Comparison of ENCODE assay signal across 24 mouse cellular contexts in the genomic region with DNA sequence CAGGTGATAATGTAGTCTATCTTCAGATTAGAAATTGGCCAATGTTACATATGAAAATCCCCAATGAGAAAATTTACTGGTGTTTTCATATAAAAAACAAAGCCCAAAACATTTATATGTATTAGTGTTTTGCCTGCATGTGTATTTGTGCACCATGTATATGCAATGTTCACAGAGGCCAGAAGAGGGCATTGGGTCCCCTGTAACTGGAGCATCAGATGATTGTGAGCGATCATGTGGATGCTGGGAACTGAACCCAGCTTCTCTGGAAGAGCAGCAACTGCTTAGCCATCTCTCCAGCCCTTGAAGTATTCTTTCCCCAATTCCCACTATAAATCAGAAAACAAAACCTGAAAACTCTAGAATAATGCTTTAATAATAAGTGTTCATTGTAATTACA.
DNase-seq lines count a peak whose midpoint lies in the region; ATAC-seq and TF ChIP-seq lines count a peak whose summit lies in the region.
"Had no signal": no experiment of that assay in that cellular context is flagged by ENCODE, and none has a peak within 500 bp of the region (broad histone marks: within the 10 kb centered on the region; RNA-seq: fewer than 3 reads in every experiment).

No protein-coding gene starts in this region.

- H3K4me1 ChIP-seq in cerebellum, adult 2 months (ENCODE audit: control insufficient read depth, insufficient read depth, low read length) = no peaks in the 10 kb centered on the region
- H3K4me1 ChIP-seq in kidney, adult 2 months (ENCODE audit: control insufficient read depth, insufficient read depth, low read length) = no peaks in the 10 kb centered on the region
- H3K4me1 ChIP-seq in midbrain, postnatal 0 days (ENCODE audit: insufficient read depth, low read length) = no peaks in the 10 kb centered on the region
- H3K4me1 ChIP-seq in midbrain, embryonic 11.5 days (ENCODE audit: control insufficient read depth, insufficient read depth, low read length) = no peaks in the 10 kb centered on the region
- H3K4me1 ChIP-seq: hindbrain, embryonic 12.5 days; liver, embryonic 13.5 days; lung, embryonic 15.5 days; midbrain, embryonic 10.5 days; neural tube, embryonic 15.5 days had no signal

- no peaks in the 10 kb centered on the region for H3K27me3 ChIP-seq in cerebellum, adult 2 months (ENCODE audit: control insufficient read depth, insufficient read depth, low read length)
- no peaks in the 10 kb centered on the region for H3K27me3 ChIP-seq in kidney, adult 2 months (replicated peaks; ENCODE audit: control insufficient read depth, insufficient read depth, low read length)
- no peaks in the 10 kb centered on the region for H3K27me3 ChIP-seq in midbrain, postnatal 0 days (ENCODE audit: insufficient read depth, low read length)
- no peaks in the 10 kb centered on the region for H3K27me3 ChIP-seq in midbrain, embryonic 11.5 days (ENCODE audit: control insufficient read depth, insufficient read depth, low read length)
- H3K27me3 ChIP-seq: hindbrain, embryonic 12.5 days; limb, embryonic 13.5 days; liver, embryonic 13.5 days; lung, embryonic 15.5 days; neural tube, embryonic 15.5 days had no signal

- no peak for DNase-seq in cerebellum, adult 2 months
- DNase-seq in cerebellum, postnatal 10 days = no peak
- no peak for DNase-seq in kidney, adult 2 months
- DNase-seq in kidney, adult 8-10 months = no peak
- DNase-seq in midbrain, postnatal 0 days (ENCODE audit: low spot score) = no peak
- DNase-seq in midbrain, embryonic 11.5 days (ENCODE audit: low spot score, missing footprints) = no peak
- no peak for DNase-seq in layer of hippocampus, postnatal 36 days
- DNase-seq in thymus, adult 18-20 months = no peak
- DNase-seq: adrenal gland, postnatal 25 days; cerebellum, adult 9-10 months; gastrocnemius, postnatal 36 days; heart, postnatal 10 days; kidney, adult 18-20 months; kidney, postnatal 25 days; liver, embryonic 13.5 days had no signal

- no peak overlapping the region for H3K9ac ChIP-seq in midbrain, postnatal 0 days (replicated peaks; ENCODE audit: low read length, poor library complexity, severe bottlenecking)
- H3K9ac ChIP-seq in midbrain, embryonic 11.5 days (ENCODE audit: low read length) = no peak overlapping the region
- H3K9ac ChIP-seq: hindbrain, embryonic 12.5 days; limb, embryonic 13.5 days; liver, embryonic 13.5 days; lung, embryonic 15.5 days; neural tube, embryonic 15.5 days had no signal

- no peaks in the 10 kb centered on the region for H3K36me3 ChIP-seq in kidney, adult 2 months (ENCODE audit: control insufficient read depth, insufficient read depth, low read length)
- no peaks in the 10 kb centered on the region for H3K36me3 ChIP-seq in midbrain, postnatal 0 days (ENCODE audit: insufficient read depth, low read length)
- no peaks in the 10 kb centered on the region for H3K36me3 ChIP-seq in midbrain, embryonic 11.5 days (ENCODE audit: control insufficient read depth, insufficient read depth, low read length)
- H3K36me3 ChIP-seq: embryonic facial prominence, embryonic 10.5 days; hindbrain, embryonic 12.5 days; liver, embryonic 13.5 days; lung, embryonic 15.5 days; midbrain, embryonic 10.5 days; neural tube, embryonic 15.5 days had no signal

- WGBS in cerebellum, adult 2 months = 98% methylated on average over 1 of the region's 1 CpGs
- 90% methylated on average over 1 of the region's 1 CpGs for WGBS in kidney, adult 2 months
- WGBS in midbrain, postnatal 0 days = 88% methylated on average over 1 of the region's 1 CpGs
- 93% methylated on average over 1 of the region's 1 CpGs for WGBS in midbrain, embryonic 11.5 days

- no peaks in the 10 kb centered on the region for H3K9me3 ChIP-seq in midbrain, postnatal 0 days (ENCODE audit: low read length)
- H3K9me3 ChIP-seq in midbrain, embryonic 11.5 days (ENCODE audit: control insufficient read depth, low read length) = no peaks in the 10 kb centered on the region
- H3K9me3 ChIP-seq: embryonic facial prominence, embryonic 10.5 days; hindbrain, embryonic 12.5 days; limb, embryonic 13.5 days; liver, embryonic 13.5 days; lung, embryonic 15.5 days; midbrain, embryonic 10.5 days; neural tube, embryonic 15.5 days had no signal

- 0 out of 2 replicates have a peak, but pooled peaks have one; percentile 11 for TF ChIP-seq CTCF in cerebellum, adult 2 months (IDR thresholded peaks at IDR 0.05; ENCODE audit: borderline replicate concordance, insufficient read depth, low read depth, low read length)
- 0 out of 2 replicates have a peak, but pooled peaks have one; percentile 3 for TF ChIP-seq CTCF in kidney, adult 2 months (conservative IDR thresholded peaks at IDR 0.05; ENCODE audit: insufficient read depth, insufficient read length, low read depth, low read length)
- peak; percentile 8; the same call in 1 of the 2 replicates for TF ChIP-seq CTCF in midbrain, postnatal 0 days (IDR thresholded peaks at IDR 0.05)

- ATAC-seq in midbrain, postnatal 0 days (ENCODE audit: low FRiP score) = no peak
- ATAC-seq in midbrain, embryonic 11.5 days (ENCODE audit: low FRiP score) = no peak
- ATAC-seq: CD4-positive, CD25-positive, alpha-beta regulatory T cell, adult 4 months; forebrain, embryonic 16.5 days had no signal

- no peak overlapping the region for H3K27ac ChIP-seq in cerebellum, adult 2 months (ENCODE audit: insufficient read depth, low read length)
- H3K27ac ChIP-seq in kidney, adult 2 months (ENCODE audit: insufficient read depth, low read depth, low read length) = no peak overlapping the region
- H3K27ac ChIP-seq in midbrain, postnatal 0 days (ENCODE audit: low read depth, low read length) = no peak overlapping the region
- no peak overlapping the region for H3K27ac ChIP-seq in midbrain, embryonic 11.5 days (ENCODE audit: low read depth, low read length)
- H3K27ac ChIP-seq: embryonic facial prominence, embryonic 10.5 days; hindbrain, embryonic 12.5 days; limb, embryonic 13.5 days; liver, embryonic 13.5 days; lung, embryonic 15.5 days; midbrain, embryonic 10.5 days; neural tube, embryonic 15.5 days had no signal

- H3K4me2 ChIP-seq in midbrain, postnatal 0 days (ENCODE audit: low read depth, low read length, poor library complexity, severe bottlenecking) = no peak overlapping the region
- H3K4me2 ChIP-seq in midbrain, embryonic 11.5 days = no peak overlapping the region
- H3K4me2 ChIP-seq: heart, embryonic 11.5 days; hindbrain, embryonic 12.5 days; limb, embryonic 13.5 days; liver, embryonic 13.5 days; lung, embryonic 15.5 days; neural tube, embryonic 15.5 days had no signal

- TF ChIP-seq POLR2A in cerebellum, adult 2 months (IDR thresholded peaks at IDR 0.05; ENCODE audit: borderline replicate concordance, insufficient read depth, low read length) = no peak
- no peak for TF ChIP-seq POLR2A in kidney, adult 2 months (IDR thresholded peaks at IDR 0.05; ENCODE audit: low read depth, low read length)

- H3K4me3 ChIP-seq in cerebellum, adult 2 months (replicated peaks; ENCODE audit: insufficient read depth, low read depth, low read length) = no peak overlapping the region
- H3K4me3 ChIP-seq in kidney, adult 2 months (ENCODE audit: insufficient read depth, low read depth, low read length) = no peak overlapping the region
- no peak overlapping the region for H3K4me3 ChIP-seq in midbrain, postnatal 0 days (ENCODE audit: low read depth, low read length)
- no peak overlapping the region for H3K4me3 ChIP-seq in midbrain, embryonic 11.5 days (ENCODE audit: low read depth, low read length)
- H3K4me3 ChIP-seq: embryonic facial prominence, embryonic 10.5 days; hindbrain, embryonic 12.5 days; limb, embryonic 13.5 days; liver, embryonic 13.5 days; lung, embryonic 15.5 days; midbrain, embryonic 10.5 days; neural tube, embryonic 15.5 days had no signal
